Mouse (Mus musculus): Measurements from ENCODE around the gene Rbm20.
"Not testable (repeated sequence)": the region's sequence is repeated elsewhere in the genome, so short reads cannot be mapped to it uniquely, and the experiment has no call there.

Gene Rbm20

DNA sequence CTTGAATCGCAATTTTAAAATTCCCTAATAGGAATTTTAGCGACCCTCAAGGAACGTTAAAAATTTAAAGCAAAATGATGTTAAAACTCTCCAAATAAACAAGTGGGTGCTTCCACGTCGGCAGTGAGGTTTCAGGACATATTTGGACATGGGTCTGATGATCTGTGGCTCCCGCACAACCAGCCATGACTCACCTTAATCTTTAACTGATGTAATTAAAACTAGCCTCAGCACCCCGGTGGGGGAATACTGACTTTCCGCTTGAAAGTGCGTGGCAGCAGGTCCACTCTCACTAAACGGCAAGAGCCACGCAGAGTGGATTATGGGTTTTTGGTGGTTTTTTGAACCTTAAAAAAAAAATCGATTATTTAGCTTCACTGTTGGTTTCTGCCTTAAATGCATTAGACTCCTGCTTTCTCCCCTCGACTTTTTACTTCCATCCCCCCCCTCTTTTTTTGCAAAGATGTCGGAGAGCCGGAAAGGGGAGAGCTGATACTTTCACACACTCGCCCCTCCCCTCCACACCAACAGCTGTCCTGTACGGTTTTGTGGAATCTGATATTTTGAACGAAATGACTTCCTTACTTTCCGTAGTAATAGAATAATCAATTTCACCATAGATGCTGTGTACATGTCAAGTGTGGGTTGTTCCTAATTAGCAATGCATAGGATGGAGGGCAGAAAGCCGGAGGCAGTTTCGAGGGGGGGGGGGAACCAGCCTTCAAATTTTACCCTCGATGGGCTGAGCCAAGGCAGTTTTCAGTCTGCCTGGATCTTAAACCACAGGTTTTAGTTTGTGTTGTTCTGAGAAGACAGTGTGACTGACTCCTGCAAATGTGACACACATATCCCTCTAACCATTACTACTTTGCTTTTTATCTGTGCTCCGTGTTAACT lies 117.1 kb downstream of the Rbm20 start:
- no peak for DNase-seq

DNA sequence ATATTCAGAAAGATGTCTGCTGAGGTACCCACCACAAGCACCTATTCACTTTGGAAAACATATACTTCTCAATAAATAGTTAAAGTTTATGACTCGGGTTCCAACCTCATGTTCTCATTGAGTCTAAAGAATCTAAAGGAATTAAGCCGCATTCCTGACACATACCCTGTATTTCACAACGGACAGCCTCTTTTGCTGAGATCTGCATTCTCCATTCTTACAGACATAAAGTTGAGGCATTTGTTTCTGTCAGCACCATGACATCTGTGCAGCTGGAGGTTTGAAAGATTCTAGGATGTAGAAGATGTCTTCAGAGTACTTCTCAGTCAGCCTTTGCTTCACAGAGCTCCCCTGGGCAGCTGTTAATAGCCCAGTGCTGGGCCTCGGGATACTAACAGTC lies 117.9 kb downstream of the Rbm20 start:
- DNase-seq = no peak

DNA sequence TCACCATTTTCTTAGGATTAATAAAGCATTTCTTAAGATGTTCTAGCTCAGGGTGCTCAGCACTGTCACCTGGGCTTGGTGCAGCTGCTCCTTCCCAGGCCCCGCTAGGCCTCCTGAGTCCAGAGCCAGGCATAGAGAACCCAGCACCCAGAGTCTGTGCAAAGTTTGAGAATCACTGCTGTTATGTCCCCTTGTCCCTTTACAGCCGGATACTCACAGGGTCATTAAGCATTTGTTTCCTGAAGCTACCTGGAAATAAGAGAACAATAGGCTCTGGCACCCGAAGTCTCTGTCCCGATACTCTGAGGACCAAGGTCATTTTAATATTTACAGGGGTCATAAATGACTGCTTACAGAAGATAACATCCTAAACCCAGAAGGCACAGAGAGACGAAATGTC lies 118.9 kb downstream of the Rbm20 start:
- DNase-seq = no peak

- DNase-seq = no peak
Observed at GRCm38 (mm10) chr19:53797770-53798169, 120.7 kb downstream of the Rbm20 start.

- DNase-seq = no peak
Observed at GRCm38 (mm10) chr19:53799885-53800284, 122.8 kb downstream of the Rbm20 start.

GRCm38 (mm10) chr19:53800365-53800999 lies 123.4 kb downstream of the Rbm20 start:
- no peak for DNase-seq

GRCm38 (mm10) chr19:53801380-53801779 lies 124.3 kb downstream of the Rbm20 start:
- no peak for DNase-seq

GRCm38 (mm10) chr19:53801789-53802683 lies 124.9 kb downstream of the Rbm20 start:
- DNase-seq = no peak

- no peak for DNase-seq
Observed at GRCm38 (mm10) chr19:53803954-53804353, 126.8 kb downstream of the Rbm20 start.

- no peak for DNase-seq
Observed at GRCm38 (mm10) chr19:53805063-53805462, 128.0 kb downstream of the Rbm20 start.

GRCm38 (mm10) chr19:53806126-53806525 lies 129.0 kb downstream of the Rbm20 start:
- DNase-seq = no peak

DNA sequence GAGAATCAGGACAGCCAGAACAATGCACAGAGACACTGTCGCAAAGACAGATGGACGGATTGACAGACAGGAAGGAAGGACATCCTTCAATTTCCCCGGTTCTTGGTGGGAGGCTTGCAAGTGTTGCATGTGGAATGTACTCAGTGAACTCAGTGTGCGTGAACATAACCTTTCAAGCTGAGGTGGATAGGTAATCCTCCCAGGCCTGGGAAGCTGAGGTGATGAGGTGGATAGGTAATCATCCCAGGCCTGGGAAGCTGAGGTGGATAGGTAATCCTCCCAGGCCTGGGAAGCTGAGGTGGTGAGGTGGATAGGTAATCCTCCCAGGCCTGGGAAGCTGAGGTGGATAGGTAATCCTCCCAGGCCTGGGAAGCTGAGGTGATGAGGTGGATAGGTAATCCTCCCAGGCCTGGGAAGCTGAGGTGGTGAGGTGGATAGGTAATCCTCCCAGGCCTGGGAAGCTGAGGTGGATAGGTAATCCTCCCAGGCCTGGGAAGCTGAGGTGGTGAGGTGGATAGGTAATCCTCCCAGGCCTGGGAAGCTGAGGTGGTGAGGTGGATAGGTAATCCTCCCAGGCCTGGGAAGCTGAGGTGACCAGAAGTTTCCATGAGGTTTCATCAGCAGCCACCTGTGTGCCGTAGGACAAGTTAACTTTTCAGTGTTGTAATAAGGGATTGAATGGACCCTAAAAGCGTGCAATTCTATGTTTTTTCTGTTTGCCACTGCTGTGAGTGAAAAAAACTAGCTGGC lies 129.6 kb downstream of the Rbm20 start:
- not testable (repeated sequence) for DNase-seq

- no peak for DNase-seq
Observed at GRCm38 (mm10) chr19:53807276-53807801, 130.2 kb downstream of the Rbm20 start.

- DNase-seq = no peak
Observed at GRCm38 (mm10) chr19:53808041-53808777, 131.1 kb downstream of the Rbm20 start.

- no peak for DNase-seq
Observed at GRCm38 (mm10) chr19:53809185-53809861, 132.2 kb downstream of the Rbm20 start.

DNA sequence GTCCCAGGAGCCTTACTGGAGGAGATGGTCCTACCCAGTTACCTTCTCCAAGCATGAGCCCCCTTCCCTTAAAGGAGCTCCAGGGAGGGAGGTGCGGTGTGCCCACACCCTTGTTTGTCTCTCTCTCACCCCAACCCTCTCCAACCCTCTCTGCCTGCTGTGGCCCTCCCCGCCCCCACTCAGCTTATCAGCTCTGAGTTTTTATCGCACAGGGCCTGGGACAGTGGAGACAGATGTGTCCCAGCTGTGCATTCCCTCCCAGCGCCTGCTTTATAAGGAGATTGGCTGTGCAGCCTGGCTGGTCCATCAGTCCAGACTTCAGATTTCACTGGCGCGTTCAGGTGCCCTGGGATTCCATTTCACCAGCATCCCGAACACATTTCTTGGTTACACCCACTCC lies 132.9 kb downstream of the Rbm20 start:
- DNase-seq = no peak

DNA sequence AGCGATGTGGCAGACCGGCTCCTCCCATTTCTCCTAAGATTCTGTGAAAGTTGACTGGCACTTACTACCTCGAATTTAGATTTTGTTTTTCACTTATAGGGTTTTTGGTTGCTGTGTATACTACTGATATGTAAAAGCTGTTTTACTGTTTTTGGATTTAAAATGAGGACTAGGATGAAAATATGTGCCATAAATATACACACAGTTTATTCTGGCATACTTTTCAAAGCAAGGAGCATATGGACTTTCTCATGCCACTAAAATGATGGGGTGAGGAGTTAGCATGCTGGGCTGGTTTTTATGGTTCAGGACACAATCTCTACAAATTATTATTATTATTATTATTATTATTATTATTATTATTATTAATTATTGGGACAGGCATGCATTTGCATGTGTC lies 133.5 kb downstream of the Rbm20 start:
- no peak for DNase-seq

DNA sequence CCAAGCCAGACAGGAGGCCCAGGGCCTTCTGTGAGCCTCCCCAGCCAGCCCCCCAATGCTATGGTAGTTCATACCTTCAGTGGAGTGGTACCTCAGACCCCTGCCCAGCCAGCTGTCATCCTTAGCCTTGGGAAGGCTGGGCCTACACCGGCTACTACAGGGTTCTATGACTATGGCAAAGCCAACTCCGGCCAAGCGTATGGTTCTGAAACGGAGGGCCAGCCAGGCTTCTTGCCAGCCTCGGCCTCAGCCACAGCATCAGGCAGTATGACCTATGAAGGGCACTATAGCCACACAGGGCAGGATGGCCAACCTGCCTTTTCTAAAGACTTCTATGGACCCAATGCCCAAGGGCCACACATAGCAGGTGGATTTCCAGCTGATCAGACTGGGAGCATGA lies 136.5 kb downstream of the Rbm20 start:
- DNase-seq = no peak

DNA sequence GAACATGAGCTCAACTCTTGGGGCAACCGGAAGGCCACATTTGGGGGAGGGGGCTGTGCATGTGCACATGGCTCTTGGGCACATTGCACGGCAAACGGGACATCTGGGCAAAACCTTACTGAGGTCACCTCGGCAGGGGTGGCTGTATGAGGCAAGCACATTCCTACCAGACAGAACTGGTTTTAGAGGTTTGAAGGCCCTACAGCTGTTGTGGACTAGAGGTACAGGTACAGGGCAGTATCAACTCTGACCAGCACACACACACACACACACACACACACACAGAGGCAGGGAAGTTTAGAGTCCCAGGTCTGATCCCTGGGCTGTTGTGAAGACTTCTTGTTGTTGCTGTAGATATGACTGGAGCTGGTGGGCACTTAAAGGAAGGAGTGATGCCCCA lies 138.6 kb downstream of the Rbm20 start:
- no peak for DNase-seq

GRCm38 (mm10) chr19:53816242-53816641 lies 139.1 kb downstream of the Rbm20 start:
- DNase-seq = no peak

DNA sequence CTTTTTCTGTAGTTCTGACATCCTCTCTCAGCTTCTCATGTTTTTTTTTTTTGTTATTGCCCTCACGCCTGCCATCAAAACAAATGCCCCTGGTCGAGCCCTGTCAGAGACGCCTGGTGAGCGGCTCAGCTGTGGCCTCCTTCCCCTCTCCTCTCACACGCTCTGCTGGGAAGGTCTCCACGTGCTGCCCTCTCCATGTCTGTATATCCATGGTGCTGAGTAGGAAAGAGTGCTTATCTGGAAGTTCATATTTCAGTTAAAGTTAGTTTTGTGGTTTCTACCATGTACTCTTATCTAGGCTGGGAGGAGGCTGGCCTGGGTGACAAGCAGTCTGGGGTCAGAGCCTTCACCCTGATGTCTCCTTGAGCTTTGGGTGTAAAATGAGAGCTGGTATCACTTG lies 142.2 kb downstream of the Rbm20 start:
- no peak for DNase-seq

Measured in cerebellum, adult 8-10 months (tissue).